Mouse (Mus musculus) thymus, adult 18-20 months (tissue): ENCODE data around the gene Cldn10.

Experiments used
- DNase-seq, 2 experiments: peaks; one replicate each; pipeline ENCODE4 v3.0.0; 2022; ENCODE audit warnings: mixed read lengths in 2 of 2

Cldn10 gene

GRCm38 (mm10) chr14:118829331-118830095 is 41.8 kb downstream of the Cldn10 start:
- DNase-seq = no peak

GRCm38 (mm10) chr14:118831597-118831996 is 43.9 kb downstream of the Cldn10 start:
- no peak for DNase-seq

- no peak for DNase-seq
Measured at GRCm38 (mm10) chr14:118833241-118833640, 45.5 kb downstream of the Cldn10 start.

- DNase-seq = peak in 1 of 2 experiments; percentile 63
Measured at GRCm38 (mm10) chr14:118834313-118834712, 46.6 kb downstream of the Cldn10 start.

GRCm38 (mm10) chr14:118836145-118836544 is 48.4 kb downstream of the Cldn10 start:
- no peak for DNase-seq

- DNase-seq = no peak
Measured at GRCm38 (mm10) chr14:118836754-118837153, 49.0 kb downstream of the Cldn10 start.

GRCm38 (mm10) chr14:118838556-118839120 is 50.9 kb downstream of the Cldn10 start:
- DNase-seq = peak in 1 of 2 experiments; percentile 46

GRCm38 (mm10) chr14:118839416-118839815 is 51.7 kb downstream of the Cldn10 start:
- DNase-seq = no peak

- no peak for DNase-seq
Measured at GRCm38 (mm10) chr14:118840027-118840426, 52.3 kb downstream of the Cldn10 start.

GRCm38 (mm10) chr14:118842353-118842752 is 54.6 kb downstream of the Cldn10 start:
- no peak for DNase-seq

GRCm38 (mm10) chr14:118846834-118847233 is 59.1 kb downstream of the Cldn10 start:
- no peak for DNase-seq

- DNase-seq = no peak
Measured at GRCm38 (mm10) chr14:118848171-118848570, 60.5 kb downstream of the Cldn10 start.

GRCm38 (mm10) chr14:118850011-118850695 is 62.4 kb downstream of the Cldn10 start:
- no peak for DNase-seq

- DNase-seq = no peak
Measured at GRCm38 (mm10) chr14:118850696-118851035, 63.0 kb downstream of the Cldn10 start.

GRCm38 (mm10) chr14:118851496-118852107 is 63.9 kb downstream of the Cldn10 start:
- no peak for DNase-seq

GRCm38 (mm10) chr14:118854371-118855114 is 66.8 kb downstream of the Cldn10 start:
- DNase-seq = peak; percentile 39 to 44

- DNase-seq = peak in 1 of 2 experiments; percentile 22
Measured at GRCm38 (mm10) chr14:118855141-118855800, 67.6 kb downstream of the Cldn10 start.

GRCm38 (mm10) chr14:118856563-118856962 is 68.9 kb downstream of the Cldn10 start:
- DNase-seq = no peak

- DNase-seq = no peak
Measured at GRCm38 (mm10) chr14:118858318-118858717, 70.6 kb downstream of the Cldn10 start.

- DNase-seq = no peak
Measured at GRCm38 (mm10) chr14:118862253-118862652, 74.5 kb downstream of the Cldn10 start.

- no peak for DNase-seq
Measured at GRCm38 (mm10) chr14:118864905-118865304, 77.2 kb downstream of the Cldn10 start.
